Mouse (Mus musculus) intestine, embryonic 15.5 days (tissue): ENCODE results near the gene Mapk1ip1l. TPM values are rescaled to one million over a fixed set of nuclear protein-coding genes. Genes with fewer than 3 reads are reported as not detected.
"Not testable (repeated sequence)": the region's sequence is repeated elsewhere in the genome, so short reads cannot be mapped to it uniquely, and the experiment has no call there.

Experiments used
- ATAC-seq: fragments of 200-750 bp; cut with Nextera tagmentation; 2 replicates; pipeline ENCODE4 v1.8.0; 2017; ENCODE audit warnings: moderate TSS enrichment, moderate library complexity
- H3K27ac ChIP-seq: fragments of 300-500 bp; sonication (generic); 2 replicates; pipeline ENCODE4 v1.5.1; 2015; ENCODE audit warnings: mild to moderate bottlenecking, inconsistent platforms
- H3K27me3 ChIP-seq: fragments of 300-500 bp; sonication (generic); replicated peaks from 2 replicates; pipeline ENCODE4 v1.6.1; 2015; ENCODE audit warnings: inconsistent platforms
- H3K36me3 ChIP-seq: fragments of 300-500 bp; sonication (generic); 2 replicates; pipeline ENCODE4 v1.6.1; 2015; ENCODE audit warnings: inconsistent platforms
- H3K4me1 ChIP-seq: fragments of 300-500 bp; sonication (generic); replicated peaks from 2 replicates; pipeline ENCODE4 v1.6.1; 2015; ENCODE audit warnings: inconsistent platforms
- H3K4me2 ChIP-seq: fragments of 300-500 bp; sonication (generic); replicated peaks from 2 replicates; pipeline ENCODE4 v1.6.1; 2015; ENCODE audit warnings: mild to moderate bottlenecking, inconsistent platforms
- H3K4me3 ChIP-seq: fragments of 300-500 bp; sonication (generic); replicated peaks from 2 replicates; pipeline ENCODE4 v1.5.1; 2015; ENCODE audit warnings: inconsistent platforms
- H3K9ac ChIP-seq: fragments of 300-500 bp; sonication (generic); 2 replicates; pipeline ENCODE4 v1.6.1; 2015; ENCODE audit warnings: inconsistent platforms
- H3K9me3 ChIP-seq: fragments of 300-500 bp; sonication (generic); 2 replicates; pipeline ENCODE4 v1.6.1; 2016; ENCODE audit warnings: inconsistent platforms
- WGBS: fragments of 180-500 bp; shearing (Covaris S2); methylation state at CpG from one replicate; pipeline ENCODE4 v1.1.7; 2015; 5-methylcytosine and 5-hydroxymethylcytosine counted together
- polyA plus RNA-seq: library from polyadenylated mRNA; unstranded; fragments of >200 nt; fragmentation: Nextera tagmentation; extraction: Ambion mirVana; gene quantifications from 2 replicates; pipeline ENCODE4 v1.2.1, GENCODE M21; 2015

The Mapk1ip1l gene
- polyA plus RNA-seq, 1 experiment from 2014 or later = 63.4 TPM

DNA sequence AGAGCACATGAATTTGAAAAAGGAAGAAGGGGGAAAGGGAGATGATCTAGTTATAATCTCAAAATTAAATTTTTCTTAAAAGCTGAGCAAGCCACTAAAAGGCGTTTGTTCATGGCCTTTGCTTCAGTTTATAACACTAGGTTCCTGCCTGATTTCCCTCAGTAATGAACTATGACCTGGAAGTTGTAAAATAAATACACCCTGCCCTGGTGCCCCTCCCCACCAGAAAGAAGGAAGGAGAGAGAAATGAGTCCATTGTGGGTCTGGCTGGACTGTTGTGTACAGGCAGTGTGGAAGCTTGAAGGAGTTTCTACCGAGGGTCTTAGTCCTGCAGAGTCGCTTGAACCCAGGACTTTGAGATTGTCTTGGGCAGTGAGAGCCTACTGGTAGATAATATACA lies 9.6 kb downstream of the Mapk1ip1l start:
- peaks cover 7% of the 10 kb centered on the region; the same call in 1 of the 2 replicates for H3K4me1 ChIP-seq
- peak; percentile 72 for ATAC-seq
- H3K9ac ChIP-seq = no peak overlapping the region
- no peak overlapping the region for H3K27ac ChIP-seq
- WGBS = 68% methylated on average over 3 of the region's 3 CpGs
- H3K9me3 ChIP-seq = no peaks in the 10 kb centered on the region
- no peak overlapping the region for H3K4me2 ChIP-seq
- peaks cover 18% of the 10 kb centered on the region for H3K36me3 ChIP-seq
- H3K27me3 ChIP-seq = no peaks in the 10 kb centered on the region
- H3K4me3 ChIP-seq = no peak overlapping the region

GRCm38 (mm10) chr14:47309061-47309460 lies 11.0 kb downstream of the Mapk1ip1l start:
- Histone ChIP-seq H3K9ac (no peak overlapping the region), H3K4me3 (no peak overlapping the region), H3K4me2 (no peak overlapping the region), H3K27me3 (no peaks in the 10 kb centered on the region), H3K36me3 (peaks cover 19% of the 10 kb centered on the region), H3K27ac (no peak overlapping the region), H3K4me1 (peaks cover 4% of the 10 kb centered on the region; the same call in 1 of the 2 replicates), H3K9me3 (no peaks in the 10 kb centered on the region)
- 92% methylated on average over 1 of the region's 1 CpGs for WGBS
- no peak for ATAC-seq

DNA sequence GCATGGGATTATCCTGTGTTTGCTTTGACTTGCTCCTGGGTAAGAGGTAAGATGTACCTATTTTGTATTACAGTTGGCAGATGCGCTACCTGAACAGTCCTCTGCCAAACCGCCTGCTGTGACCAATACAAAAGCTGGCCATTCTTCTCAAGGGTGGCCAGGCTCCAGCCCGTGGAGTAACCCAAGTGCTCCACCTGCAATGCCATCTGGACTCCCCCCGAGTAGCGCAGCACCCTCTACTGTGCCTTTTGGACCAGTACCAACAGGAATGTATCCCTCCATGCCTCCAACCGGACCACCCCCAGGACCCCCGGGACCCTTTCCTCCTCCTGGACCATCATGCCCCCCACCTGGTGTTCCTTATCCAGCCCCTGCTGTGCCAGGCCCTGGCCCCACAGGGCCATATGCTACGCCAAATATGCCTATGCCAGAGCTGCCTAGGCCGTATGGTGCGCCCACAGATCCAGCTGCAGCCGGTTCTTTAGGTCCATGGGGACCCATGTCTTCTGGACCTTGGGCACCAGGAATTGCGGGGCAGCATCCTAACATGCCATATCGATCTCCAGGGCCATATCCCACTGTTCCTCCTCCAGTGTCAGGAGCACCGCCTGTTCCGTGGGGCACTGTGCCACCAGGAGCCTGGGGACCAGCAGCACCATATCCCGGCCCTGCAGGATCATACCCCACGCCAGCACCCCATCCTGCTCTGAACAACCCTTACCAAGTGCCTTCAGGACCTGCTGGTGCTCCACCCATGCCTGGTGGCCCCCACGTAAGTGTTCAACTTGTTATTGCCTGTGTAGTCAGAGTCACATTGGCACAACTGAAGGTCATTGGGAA lies 12.5 kb downstream of the Mapk1ip1l start:
- H3K36me3 ChIP-seq = peaks cover 19% of the 10 kb centered on the region
- no peaks in the 10 kb centered on the region for H3K27me3 ChIP-seq
- no peak for ATAC-seq
- no peak overlapping the region for H3K27ac ChIP-seq
- H3K4me3 ChIP-seq = no peak overlapping the region
- H3K4me2 ChIP-seq = no peak overlapping the region
- WGBS = 92% methylated on average over 18 of the region's 18 CpGs
- H3K9me3 ChIP-seq = no peaks in the 10 kb centered on the region
- no peak overlapping the region for H3K9ac ChIP-seq
- peaks cover 4% of the 10 kb centered on the region; the same call in 1 of the 2 replicates for H3K4me1 ChIP-seq

- no peak overlapping the region for H3K9ac ChIP-seq
- no peaks in the 10 kb centered on the region for H3K4me1 ChIP-seq
- no peak overlapping the region for H3K4me3 ChIP-seq
- H3K27ac ChIP-seq = no peak overlapping the region
- H3K4me2 ChIP-seq = no peak overlapping the region
- no peak for ATAC-seq
- H3K36me3 ChIP-seq = peaks cover 9% of the 10 kb centered on the region; the same call in 1 of the 2 replicates
- no peaks in the 10 kb centered on the region for H3K27me3 ChIP-seq
- H3K9me3 ChIP-seq = no peaks in the 10 kb centered on the region
- 85% methylated on average over 5 of the region's 5 CpGs for WGBS
These were observed 21.3 kb downstream of the Mapk1ip1l start for GRCm38 (mm10) chr14:47319362-47319761.

- not testable (repeated sequence) for H3K9me3 ChIP-seq, H3K4me2 ChIP-seq, H3K9ac ChIP-seq, H3K27me3 ChIP-seq, H3K4me1 ChIP-seq, ATAC-seq, H3K27ac ChIP-seq, H3K4me3 ChIP-seq
- 91% methylated on average over 7 of the region's 8 CpGs for WGBS
- peaks cover 13% of the 10 kb centered on the region; the same call in 1 of the 2 replicates for H3K36me3 ChIP-seq
These were observed 23.5 kb downstream of the Mapk1ip1l start for GRCm38 (mm10) chr14:47321581-47321980.

GRCm38 (mm10) chr14:47325965-47326761 lies 28.1 kb downstream of the Mapk1ip1l start:
- Histone ChIP-seq H3K27ac (no peak overlapping the region), H3K27me3 (no peaks in the 10 kb centered on the region), H3K9ac (no peak overlapping the region), H3K4me1 (no peaks in the 10 kb centered on the region), H3K9me3 (no peaks in the 10 kb centered on the region), H3K4me2 (no peak overlapping the region; the same call in 1 of the 2 replicates), H3K4me3 (no peak overlapping the region), H3K36me3 (0 out of 2 replicates have a peak, but pooled peaks cover 3% of the 10 kb centered on the region)
- WGBS = 82% methylated on average over 9 of the region's 9 CpGs
- ATAC-seq = no peak

- Histone ChIP-seq H3K36me3 (0 out of 2 replicates have a peak, but pooled peaks cover 3% of the 10 kb centered on the region), H3K4me1 (no peaks in the 10 kb centered on the region), H3K4me2 (no peak overlapping the region), H3K9ac (no peak overlapping the region), H3K9me3 (no peaks in the 10 kb centered on the region), H3K27ac (no peak overlapping the region), H3K4me3 (no peak overlapping the region), H3K27me3 (no peaks in the 10 kb centered on the region)
- WGBS = 89% methylated on average over 5 of the region's 5 CpGs
- no peak for ATAC-seq
These were observed 29.3 kb downstream of the Mapk1ip1l start for GRCm38 (mm10) chr14:47327347-47327746.

DNA sequence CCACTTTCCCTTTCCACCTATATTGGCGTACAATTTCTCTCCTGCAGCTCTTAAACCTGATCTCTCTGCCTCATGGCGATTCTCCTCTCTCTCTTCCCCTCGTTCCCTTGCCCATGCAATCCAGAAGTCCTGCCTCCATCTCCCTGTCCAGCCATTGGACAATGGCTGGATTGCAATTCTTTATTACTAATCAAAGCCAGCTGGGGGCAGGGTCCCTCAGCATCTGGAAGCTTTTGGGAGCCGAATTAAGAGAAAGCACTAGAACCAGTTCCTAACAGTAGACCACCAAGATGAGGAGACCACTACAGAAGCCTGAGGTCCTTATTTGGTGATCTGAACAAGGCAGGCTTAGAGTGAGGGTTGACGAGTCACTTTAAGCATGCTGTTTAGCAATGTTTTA lies 33.9 kb downstream of the Mapk1ip1l start:
- Histone ChIP-seq H3K4me3 (no peak overlapping the region), H3K27me3 (no peaks in the 10 kb centered on the region), H3K36me3 (no peaks in the 10 kb centered on the region), H3K4me2 (no peak overlapping the region), H3K9me3 (no peaks in the 10 kb centered on the region), H3K9ac (no peak overlapping the region), H3K27ac (no peak overlapping the region), H3K4me1 (no peaks in the 10 kb centered on the region)
- 67% methylated on average over 5 of the region's 5 CpGs for WGBS
- no peak for ATAC-seq

DNA sequence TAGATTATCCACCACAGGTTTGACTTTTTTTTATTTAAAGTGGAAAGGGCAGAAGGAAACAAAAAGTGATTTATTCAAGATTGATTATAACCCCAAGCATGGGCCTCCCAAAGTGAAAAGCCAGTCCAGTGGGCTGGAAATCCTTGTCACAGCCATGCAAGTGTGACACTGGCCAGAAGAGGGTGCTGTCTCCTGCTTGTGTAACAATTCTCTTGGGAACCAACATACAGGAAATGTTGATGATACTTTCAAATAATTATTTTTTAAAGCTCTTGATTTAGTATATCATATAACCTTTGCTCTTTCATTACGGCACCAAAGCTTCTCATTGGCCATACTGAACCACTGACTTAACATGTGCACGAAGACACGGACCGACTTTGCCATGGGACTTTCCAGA lies 36.8 kb downstream of the Mapk1ip1l start:
- H3K27me3 ChIP-seq = no peaks in the 10 kb centered on the region

DNA sequence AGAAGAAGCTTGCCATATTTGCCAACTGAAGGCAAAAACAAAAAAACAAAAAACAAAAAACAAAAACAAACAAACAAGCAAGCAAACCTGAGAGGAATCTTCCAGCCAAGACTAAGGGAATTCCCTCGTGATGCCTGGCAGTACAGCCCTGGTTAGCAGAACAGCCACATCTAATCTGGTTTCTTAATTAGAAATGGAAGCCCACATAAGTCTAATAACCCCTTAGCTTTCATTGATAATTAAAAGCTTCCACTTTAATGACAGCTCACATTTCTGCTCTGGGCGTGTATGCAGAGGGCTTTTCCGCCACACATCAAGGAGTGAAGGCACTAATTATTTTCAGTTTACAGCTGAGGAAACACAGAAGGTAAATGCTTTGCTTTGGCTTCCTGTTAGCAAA lies 37.2 kb downstream of the Mapk1ip1l start:
- no peak for ATAC-seq
- Histone ChIP-seq H3K9ac (no peak overlapping the region), H3K36me3 (no peaks in the 10 kb centered on the region), H3K27ac (no peak overlapping the region), H3K4me3 (no peak overlapping the region), H3K27me3 (no peaks in the 10 kb centered on the region), H3K9me3 (no peaks in the 10 kb centered on the region), H3K4me2 (no peak overlapping the region), H3K4me1 (no peaks in the 10 kb centered on the region)
- WGBS = 68% methylated on average over 3 of the region's 3 CpGs

More for the DNA sequence above, 36.8 kb downstream of the Mapk1ip1l start:
- 0 out of 2 replicates have a peak, but pooled peaks have one; percentile 45 for ATAC-seq
- no peak overlapping the region for H3K9ac ChIP-seq
- no peaks in the 10 kb centered on the region for H3K36me3 ChIP-seq
- H3K4me3 ChIP-seq = no peak overlapping the region
- H3K9me3 ChIP-seq = no peaks in the 10 kb centered on the region
- no peaks in the 10 kb centered on the region for H3K4me1 ChIP-seq
- WGBS = 76% methylated on average over 4 of the region's 4 CpGs
- no peak overlapping the region for H3K4me2 ChIP-seq
- H3K27ac ChIP-seq = no peak overlapping the region

DNA sequence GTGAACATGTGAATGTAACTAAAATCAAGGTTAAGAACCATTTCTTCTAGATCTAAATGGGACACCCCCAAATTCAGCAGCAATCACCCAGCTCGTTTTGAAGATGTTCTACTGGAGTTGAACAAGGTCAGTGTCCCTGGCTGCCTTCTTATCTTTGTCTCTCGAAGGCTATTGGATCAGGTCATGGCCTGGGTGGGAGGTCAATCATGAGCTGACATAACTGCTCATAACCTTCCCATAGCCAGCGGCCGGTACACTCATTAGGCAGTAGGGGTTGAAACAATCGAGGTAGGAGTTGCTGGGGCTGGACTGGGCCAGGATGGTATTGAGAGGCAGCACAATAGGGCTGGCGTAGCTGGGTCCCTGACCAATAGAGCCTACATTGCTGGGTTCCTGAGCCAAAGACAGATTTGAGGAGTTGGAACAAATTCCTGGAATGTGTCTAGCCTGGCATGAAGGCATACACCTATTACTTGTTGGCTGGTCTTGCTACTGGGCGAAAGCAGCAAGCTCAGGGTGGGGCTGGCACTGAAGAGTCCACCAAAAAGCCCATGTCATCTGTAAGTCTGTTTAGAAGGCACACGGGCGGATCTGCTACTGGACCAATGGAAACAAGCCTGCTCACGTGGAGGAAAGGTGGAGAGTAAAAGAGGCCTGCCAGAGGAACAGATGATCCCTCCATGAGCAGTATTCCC lies 42.3 kb downstream of the Mapk1ip1l start:
- Histone ChIP-seq H3K36me3 (no peaks in the 10 kb centered on the region), H3K4me3 (no peak overlapping the region), H3K27me3 (no peaks in the 10 kb centered on the region), H3K27ac (no peak overlapping the region), H3K9me3 (no peaks in the 10 kb centered on the region), H3K4me2 (no peak overlapping the region), H3K9ac (no peak overlapping the region), H3K4me1 (no peaks in the 10 kb centered on the region)
- WGBS = 87% methylated on average over 10 of the region's 10 CpGs
- ATAC-seq = no peak

DNA sequence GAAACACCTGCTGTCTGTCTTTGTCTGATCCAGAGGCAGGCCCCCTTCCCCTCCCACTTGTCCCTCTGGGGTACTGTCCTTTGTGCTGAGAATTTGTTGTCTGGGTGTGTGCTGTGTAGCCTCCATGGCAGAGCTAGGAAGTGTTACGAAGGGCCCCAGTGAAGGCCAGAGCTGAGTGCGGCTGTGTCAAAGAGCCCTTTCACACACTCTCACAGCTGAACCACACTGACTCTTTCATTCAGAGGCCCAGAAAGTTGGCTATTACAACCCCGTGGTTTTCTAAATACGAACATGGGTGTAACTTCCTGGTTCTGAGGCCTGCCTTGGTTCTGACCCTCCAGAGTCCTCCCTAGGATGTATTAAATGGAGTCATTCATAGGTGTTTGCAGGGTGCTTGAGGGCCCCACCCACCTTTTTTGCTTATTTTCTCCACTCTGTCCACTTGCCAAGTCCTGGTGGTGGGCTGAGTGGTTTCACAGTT lies 43.8 kb downstream of the Mapk1ip1l start:
- Histone ChIP-seq H3K4me3 (no peak overlapping the region), H3K4me2 (no peak overlapping the region), H3K36me3 (no peaks in the 10 kb centered on the region), H3K9ac (no peak overlapping the region), H3K9me3 (no peaks in the 10 kb centered on the region), H3K4me1 (no peaks in the 10 kb centered on the region), H3K27ac (no peak overlapping the region), H3K27me3 (no peaks in the 10 kb centered on the region)
- 0 out of 2 replicates have a peak, but pooled peaks have one; percentile 33 for ATAC-seq
- 69% methylated on average over 4 of the region's 4 CpGs for WGBS
